Mouse (Mus musculus): ENCODE data around the gene Hirip3. TPM values are rescaled to one million over a fixed set of nuclear protein-coding genes. Genes with fewer than 3 reads are reported as not detected.

Gene Hirip3
- polyA plus RNA-seq, 1 experiment from 2014 or later: 22.8 TPM

DNA sequence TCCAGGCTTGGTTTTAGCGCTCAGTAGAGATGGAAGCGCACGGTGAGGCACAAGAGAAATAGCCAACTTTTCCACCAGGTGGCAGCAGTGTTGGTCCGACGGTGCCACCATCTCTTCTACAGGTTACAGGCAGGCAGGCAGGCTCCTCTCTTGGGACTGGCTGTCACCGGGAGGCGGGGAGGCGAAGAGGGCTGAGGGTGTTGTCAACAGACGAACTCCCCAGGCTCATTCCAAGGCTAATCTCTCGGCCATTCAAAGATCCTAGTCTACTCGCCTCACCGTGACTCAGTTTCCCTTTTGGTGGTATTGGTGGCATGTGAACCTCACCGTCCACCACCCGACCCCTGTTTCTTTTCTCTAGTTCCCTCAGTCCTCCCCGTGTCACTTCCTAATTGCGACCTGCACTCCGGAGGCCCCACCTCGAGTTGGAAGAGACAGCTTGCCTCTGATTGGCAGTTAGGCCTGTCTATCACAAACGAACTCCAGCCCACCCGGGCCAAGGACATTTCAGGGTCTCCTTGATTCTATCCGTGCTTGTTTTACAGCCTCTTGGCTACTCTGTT lies 29.7 kb upstream of the Hirip3 start:
- Histone ChIP-seq H3K27ac (peak overlapping the region; percentile 46; the same call in 1 of the 2 replicates), H3K27me3 (replicated peaks) (no peaks in the 10 kb centered on the region), H3K9me3 (no peaks in the 10 kb centered on the region), H3K36me3 (replicated peaks) (no peaks in the 10 kb centered on the region), H3K4me1 (peaks cover 11% of the 10 kb centered on the region), H3K9ac (no peak overlapping the region), H3K4me2 (peak overlapping the region; percentile 54), H3K4me3 (peak overlapping the region; percentile 26)
- WGBS: 2% methylated on average over 21 of the region's 21 CpGs
- peak; percentile 83 for ATAC-seq (replicated peaks)

DNA sequence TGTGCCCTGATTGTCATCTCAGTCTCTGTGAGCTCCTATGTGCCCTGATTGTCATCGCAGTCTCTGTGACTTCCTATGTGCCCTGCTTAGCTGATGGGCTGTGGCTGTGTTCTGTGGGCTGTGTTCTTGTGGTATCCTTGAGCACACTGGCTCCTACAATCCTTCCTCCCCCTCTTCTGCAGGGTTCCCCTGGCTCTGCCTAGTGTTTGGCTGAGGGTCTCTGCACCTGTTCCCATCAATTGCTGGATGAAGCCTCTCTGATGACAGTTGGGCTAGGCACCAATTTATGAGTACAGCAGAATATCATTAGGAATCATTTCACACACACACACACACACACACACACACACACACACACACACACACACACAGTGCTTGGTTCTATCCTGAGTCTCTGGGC lies 28.5 kb upstream of the Hirip3 start:
- H3K27me3 ChIP-seq (replicated peaks): no peaks in the 10 kb centered on the region
- peaks cover 8% of the 10 kb centered on the region for H3K4me1 ChIP-seq
- no peak overlapping the region for H3K9ac ChIP-seq
- no peak overlapping the region for H3K4me2 ChIP-seq
- H3K4me3 ChIP-seq: no peak overlapping the region
- no peak for ATAC-seq (replicated peaks)
- no peaks in the 10 kb centered on the region for H3K9me3 ChIP-seq
- no peaks in the 10 kb centered on the region for H3K36me3 ChIP-seq (replicated peaks)
- WGBS: 97% methylated on average over 1 of the region's 1 CpGs
- no peak overlapping the region for H3K27ac ChIP-seq

DNA sequence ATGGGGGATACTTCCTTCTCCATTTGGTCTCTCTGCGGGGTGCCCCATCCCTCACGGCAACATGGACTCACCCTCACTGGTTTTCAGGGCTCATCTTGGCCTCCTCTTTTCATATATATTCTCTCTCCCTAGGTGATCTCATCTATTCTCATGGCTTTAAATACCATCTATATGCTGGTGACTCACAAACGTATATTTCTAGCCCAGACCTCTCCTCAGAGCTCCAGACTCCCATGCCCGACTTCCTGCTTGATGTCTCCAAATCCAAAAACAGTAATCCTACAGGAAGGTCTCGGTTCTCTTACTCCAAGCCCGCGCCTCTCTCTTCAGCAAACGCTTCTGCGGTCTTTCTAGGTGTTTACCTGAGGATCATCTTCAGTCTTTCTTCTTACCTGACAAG lies 18.5 kb upstream of the Hirip3 start:
- no peak overlapping the region for H3K27ac ChIP-seq
- no peak overlapping the region for H3K4me3 ChIP-seq
- ATAC-seq (replicated peaks): no peak
- no peaks in the 10 kb centered on the region for H3K36me3 ChIP-seq (replicated peaks)
- no peaks in the 10 kb centered on the region for H3K9me3 ChIP-seq
- no peak overlapping the region for H3K4me2 ChIP-seq
- WGBS: 79% methylated on average over 9 of the region's 9 CpGs
- peaks cover 15% of the 10 kb centered on the region for H3K4me1 ChIP-seq
- no peaks in the 10 kb centered on the region for H3K27me3 ChIP-seq (replicated peaks)
- no peak overlapping the region for H3K9ac ChIP-seq

DNA sequence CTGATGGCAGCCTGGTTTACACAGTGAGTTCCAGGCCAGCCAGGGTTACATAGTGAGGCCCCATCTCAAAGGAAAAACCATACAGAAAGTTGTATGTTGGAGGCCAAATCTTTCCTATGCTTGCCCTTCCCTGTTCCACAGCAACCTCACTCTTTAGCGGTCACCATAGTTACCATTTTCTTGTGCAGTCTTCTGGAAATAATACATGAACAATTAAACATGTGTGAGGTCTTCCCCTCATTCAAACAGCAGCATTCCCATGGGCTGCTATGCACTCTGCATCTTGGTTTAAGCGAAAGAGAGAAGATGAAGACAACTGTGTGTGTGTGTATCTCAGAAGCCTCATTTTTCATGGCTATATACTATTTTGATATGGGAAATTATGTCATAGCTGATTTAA lies 16.3 kb upstream of the Hirip3 start:
- Histone ChIP-seq H3K4me2 (no peak overlapping the region), H3K27ac (no peak overlapping the region), H3K36me3 (replicated peaks) (no peaks in the 10 kb centered on the region), H3K27me3 (replicated peaks) (no peaks in the 10 kb centered on the region; the same call in 1 of the 2 replicates), H3K9me3 (no peaks in the 10 kb centered on the region), H3K4me1 (peaks cover 27% of the 10 kb centered on the region), H3K4me3 (no peak overlapping the region), H3K9ac (no peak overlapping the region)
- 72% methylated on average over 2 of the region's 2 CpGs for WGBS
- no peak for ATAC-seq (replicated peaks)

DNA sequence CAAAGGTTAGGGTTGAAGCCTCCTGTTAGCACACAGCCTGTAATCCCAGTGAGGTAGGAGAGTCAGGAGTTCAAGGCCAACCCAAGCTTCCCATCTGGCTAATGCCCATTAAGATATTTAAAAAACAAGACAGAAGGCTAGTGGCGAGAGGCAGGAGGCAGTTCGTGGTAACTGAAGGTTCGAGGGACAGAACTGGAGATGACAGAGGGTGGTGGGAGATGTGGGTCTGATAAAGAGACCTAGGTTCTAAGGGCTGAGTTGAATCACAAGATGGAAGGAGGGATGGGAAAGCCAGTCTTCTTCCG lies 14.7 kb upstream of the Hirip3 start, which contains the start of gene Doc2a:
Gene Doc2a, plus strand, starts transcription at position 301 of the 305 bp plus-strand sequence.
- Histone ChIP-seq H3K9ac (peak within 1 kb of the TSS; percentile 72), H3K27ac (0 out of 2 replicates have a peak within 1 kb of the TSS, but pooled peaks have one; percentile 26), H3K4me3 (peak within 1 kb of the TSS; percentile 60), H3K4me2 (peak within 1 kb of the TSS; percentile 99), H3K4me1 (peaks cover 27% of the 10 kb centered on the region), H3K27me3 (replicated peaks) (no peaks in the 10 kb centered on the region; the same call in 1 of the 2 replicates), H3K36me3 (replicated peaks) (no peaks in the 10 kb centered on the region; the same call in 1 of the 2 replicates), H3K9me3 (no peaks in the 10 kb centered on the region)
- WGBS: 20% methylated on average over 4 of the region's 4 CpGs
- no peak for ATAC-seq (replicated peaks)

DNA sequence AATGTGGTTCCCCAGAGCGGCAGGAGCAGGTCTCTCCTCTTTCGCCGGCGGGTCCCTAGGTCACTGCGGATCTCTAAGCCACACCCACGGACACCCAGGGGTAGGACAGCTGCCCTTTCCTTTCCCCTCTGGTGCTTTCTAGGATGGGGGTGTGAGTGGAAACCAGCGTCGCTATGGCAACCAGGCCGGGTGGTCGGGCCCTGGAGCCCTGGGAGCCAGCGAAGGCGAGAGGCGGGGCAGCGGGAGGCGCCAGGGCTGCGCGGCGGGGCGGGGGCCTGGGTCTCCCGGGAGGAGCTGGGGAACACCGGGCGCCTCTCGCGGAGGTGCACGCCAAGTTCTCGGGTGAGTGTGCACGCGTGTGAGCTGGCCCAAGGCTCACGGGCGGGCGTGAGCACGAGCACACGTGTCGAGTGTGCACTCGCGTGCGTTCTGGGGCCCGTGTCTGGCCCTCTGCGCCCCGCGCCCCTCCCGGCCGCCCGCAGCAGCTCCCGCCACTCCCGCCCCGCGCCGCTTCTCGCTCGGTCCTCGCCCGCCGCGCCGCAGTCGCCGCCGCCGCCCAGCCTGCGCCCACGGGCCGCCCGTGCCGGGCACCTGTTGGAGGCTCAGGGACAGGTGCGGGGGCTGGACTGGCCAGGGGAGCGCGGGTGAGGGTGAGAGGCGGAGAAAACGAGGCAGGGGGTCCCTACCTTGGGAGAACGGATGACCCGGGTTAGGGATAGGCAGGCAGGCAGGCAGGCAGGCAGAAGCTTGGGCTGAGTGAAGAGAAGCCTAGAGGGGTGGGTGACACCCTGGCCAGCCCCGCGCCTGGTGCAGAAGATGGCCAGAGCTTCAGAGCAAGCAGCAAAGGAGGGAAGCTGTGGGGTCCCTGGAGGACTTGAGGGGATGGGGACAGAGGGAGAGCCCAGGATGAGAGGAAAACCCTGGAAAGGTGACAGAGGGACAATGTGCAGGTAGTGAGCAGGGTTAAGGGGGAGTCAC lies 14.1 kb upstream of the Hirip3 start:
- Histone ChIP-seq H3K4me3 (peak overlapping the region; percentile 60), H3K4me1 (peaks cover 27% of the 10 kb centered on the region), H3K27me3 (replicated peaks) (no peaks in the 10 kb centered on the region; the same call in 1 of the 2 replicates), H3K9me3 (no peaks in the 10 kb centered on the region), H3K27ac (0 out of 2 replicates have a peak overlapping the region, but pooled peaks have one; percentile 26), H3K4me2 (peak overlapping the region; percentile 99), H3K9ac (peak overlapping the region; percentile 72), H3K36me3 (replicated peaks) (no peaks in the 10 kb centered on the region; the same call in 1 of the 2 replicates)
- WGBS: under 1% methylated on average over 73 of the region's 74 CpGs
- ATAC-seq (replicated peaks): peak; percentile 59

DNA sequence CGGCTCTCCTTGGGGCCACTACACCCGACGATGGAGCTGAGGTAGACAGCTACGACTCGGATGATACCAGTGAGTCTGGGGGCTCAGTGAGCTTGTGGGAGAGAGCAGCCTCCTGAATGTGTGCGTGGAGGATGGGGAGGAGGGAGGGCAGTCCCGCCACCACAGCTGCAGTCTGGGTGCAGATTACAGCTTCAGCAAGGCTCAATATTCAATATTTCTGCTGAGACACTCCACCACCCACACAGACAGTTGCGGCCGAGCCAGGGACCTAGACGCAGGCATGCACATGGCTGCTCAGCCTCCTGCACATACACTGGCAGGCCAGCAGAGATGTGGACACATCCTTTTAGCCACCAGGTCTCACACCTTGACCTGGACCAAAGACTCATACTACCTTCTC lies 13.0 kb upstream of the Hirip3 start:
- ATAC-seq (replicated peaks): peak; percentile 31; the same call in 1 of the 2 replicates
- Histone ChIP-seq H3K4me3 (peak overlapping the region; percentile 60), H3K4me1 (peaks cover 27% of the 10 kb centered on the region), H3K4me2 (peak overlapping the region; percentile 99), H3K9ac (peak overlapping the region; percentile 72), H3K27ac (no peak overlapping the region), H3K36me3 (replicated peaks) (peaks cover 5% of the 10 kb centered on the region; the same call in 1 of the 2 replicates), H3K27me3 (replicated peaks) (no peaks in the 10 kb centered on the region; the same call in 1 of the 2 replicates), H3K9me3 (no peaks in the 10 kb centered on the region)
- WGBS: 17% methylated on average over 10 of the region's 10 CpGs

DNA sequence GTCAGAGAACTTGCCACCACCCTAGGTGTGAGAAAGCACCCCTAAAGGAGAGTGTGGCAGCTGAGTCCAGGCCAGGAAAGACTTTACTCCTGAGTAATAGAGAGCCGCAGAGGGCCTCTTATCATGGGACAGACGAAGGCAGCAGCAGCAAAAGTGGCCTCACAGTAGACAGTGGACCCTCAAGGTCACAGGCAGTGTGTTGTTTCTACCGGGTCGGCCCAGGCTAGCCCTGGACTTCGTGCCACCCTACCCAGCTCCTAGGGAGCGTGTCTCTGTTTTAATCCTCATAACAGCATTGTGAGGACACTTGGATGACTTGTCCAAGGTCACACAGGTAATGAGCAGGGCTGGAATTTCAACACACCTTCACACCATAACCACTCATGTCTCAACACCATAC lies 11.6 kb upstream of the Hirip3 start:
- peaks cover 6% of the 10 kb centered on the region; the same call in 1 of the 2 replicates for H3K36me3 ChIP-seq (replicated peaks)
- ATAC-seq (replicated peaks): no peak
- 92% methylated on average over 6 of the region's 6 CpGs for WGBS
- no peaks in the 10 kb centered on the region for H3K9me3 ChIP-seq
- no peaks in the 10 kb centered on the region; the same call in 1 of the 2 replicates for H3K27me3 ChIP-seq (replicated peaks)
- no peak overlapping the region for H3K4me2 ChIP-seq
- H3K27ac ChIP-seq: no peak overlapping the region
- no peak overlapping the region for H3K4me3 ChIP-seq
- peaks cover 27% of the 10 kb centered on the region for H3K4me1 ChIP-seq
- H3K9ac ChIP-seq: no peak overlapping the region

DNA sequence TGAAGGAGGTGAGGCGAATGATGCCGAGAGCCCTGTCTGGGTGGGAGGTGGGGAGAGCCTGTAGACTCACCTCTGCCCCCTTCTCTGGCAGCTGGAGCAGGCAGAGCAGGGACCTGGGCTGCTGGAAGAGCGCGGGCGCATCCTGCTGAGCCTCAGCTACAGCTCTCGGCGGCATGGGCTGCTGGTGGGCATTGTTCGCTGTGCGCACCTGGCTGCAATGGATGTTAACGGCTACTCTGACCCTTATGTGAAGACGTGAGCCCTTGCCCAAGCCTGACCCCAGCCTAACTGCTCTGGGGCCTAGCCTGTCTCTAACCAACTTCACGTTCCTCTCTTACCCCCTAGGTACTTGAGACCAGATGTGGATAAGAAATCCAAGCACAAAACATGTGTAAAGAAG lies 10.6 kb upstream of the Hirip3 start:
- Histone ChIP-seq H3K9ac (no peak overlapping the region), H3K9me3 (no peaks in the 10 kb centered on the region), H3K4me3 (no peak overlapping the region), H3K36me3 (replicated peaks) (peaks cover 6% of the 10 kb centered on the region; the same call in 1 of the 2 replicates), H3K4me1 (peaks cover 27% of the 10 kb centered on the region), H3K27me3 (replicated peaks) (no peaks in the 10 kb centered on the region; the same call in 1 of the 2 replicates), H3K4me2 (no peak overlapping the region), H3K27ac (no peak overlapping the region)
- ATAC-seq (replicated peaks): no peak
- 41% methylated on average over 12 of the region's 12 CpGs for WGBS

DNA sequence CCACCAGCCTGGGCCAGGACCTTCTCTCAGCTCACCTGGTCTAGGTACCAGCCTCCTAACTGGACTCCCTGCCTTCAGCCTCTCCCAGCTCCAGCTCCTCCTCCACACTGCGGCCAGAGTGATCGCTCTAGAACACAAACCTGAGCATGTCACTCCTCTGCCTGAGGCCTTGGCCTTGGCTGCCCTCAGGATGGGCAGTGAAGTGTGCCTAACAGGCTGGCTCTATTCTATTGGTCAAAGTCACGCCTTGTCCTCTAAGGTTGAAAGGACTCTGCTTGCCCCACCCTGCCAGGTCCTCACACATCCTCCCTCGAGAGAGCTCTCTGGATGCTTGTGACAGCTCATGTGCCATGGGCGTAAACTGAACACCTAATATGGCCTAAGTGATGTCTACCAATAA lies 8.3 kb upstream of the Hirip3 start:
- H3K4me2 ChIP-seq: no peak overlapping the region
- H3K27me3 ChIP-seq (replicated peaks): no peaks in the 10 kb centered on the region; the same call in 1 of the 2 replicates
- H3K9me3 ChIP-seq: no peaks in the 10 kb centered on the region
- H3K4me1 ChIP-seq: peaks cover 10% of the 10 kb centered on the region
- H3K9ac ChIP-seq: no peak overlapping the region
- peaks cover 6% of the 10 kb centered on the region; the same call in 1 of the 2 replicates for H3K36me3 ChIP-seq (replicated peaks)
- no peak overlapping the region for H3K27ac ChIP-seq
- ATAC-seq (replicated peaks): no peak
- WGBS: 89% methylated on average over 5 of the region's 5 CpGs
- H3K4me3 ChIP-seq: no peak overlapping the region

DNA sequence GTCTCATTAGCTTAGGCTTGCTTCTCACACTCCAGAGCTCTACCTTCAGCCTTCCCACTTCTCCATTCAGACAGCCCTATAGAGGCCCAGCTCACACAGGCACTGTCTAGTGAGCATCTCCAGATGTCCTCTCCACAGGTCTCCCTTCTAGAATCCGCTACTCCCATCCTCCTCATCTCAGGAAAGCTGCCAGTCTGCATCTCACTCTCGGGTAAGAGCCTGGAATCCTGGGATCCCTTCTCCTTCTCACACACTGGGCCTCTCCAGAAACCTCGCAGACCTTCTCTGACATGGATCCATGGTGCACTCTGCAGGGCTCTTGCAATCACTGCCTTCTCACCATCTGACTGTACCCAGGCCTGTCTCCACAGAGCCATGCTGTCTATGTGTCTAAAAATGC lies 6.1 kb upstream of the Hirip3 start:
- H3K4me1 ChIP-seq: peaks cover under 1% of the 10 kb centered on the region; the same call in 1 of the 2 replicates
- WGBS: 81% methylated on average over 3 of the region's 3 CpGs
- no peak overlapping the region for H3K4me2 ChIP-seq
- no peak overlapping the region for H3K9ac ChIP-seq
- H3K9me3 ChIP-seq: no peaks in the 10 kb centered on the region
- ATAC-seq (replicated peaks): no peak
- no peak overlapping the region for H3K27ac ChIP-seq
- H3K27me3 ChIP-seq (replicated peaks): no peaks in the 10 kb centered on the region
- H3K4me3 ChIP-seq: no peak overlapping the region
- H3K36me3 ChIP-seq (replicated peaks): peaks cover 12% of the 10 kb centered on the region; the same call in 1 of the 2 replicates

DNA sequence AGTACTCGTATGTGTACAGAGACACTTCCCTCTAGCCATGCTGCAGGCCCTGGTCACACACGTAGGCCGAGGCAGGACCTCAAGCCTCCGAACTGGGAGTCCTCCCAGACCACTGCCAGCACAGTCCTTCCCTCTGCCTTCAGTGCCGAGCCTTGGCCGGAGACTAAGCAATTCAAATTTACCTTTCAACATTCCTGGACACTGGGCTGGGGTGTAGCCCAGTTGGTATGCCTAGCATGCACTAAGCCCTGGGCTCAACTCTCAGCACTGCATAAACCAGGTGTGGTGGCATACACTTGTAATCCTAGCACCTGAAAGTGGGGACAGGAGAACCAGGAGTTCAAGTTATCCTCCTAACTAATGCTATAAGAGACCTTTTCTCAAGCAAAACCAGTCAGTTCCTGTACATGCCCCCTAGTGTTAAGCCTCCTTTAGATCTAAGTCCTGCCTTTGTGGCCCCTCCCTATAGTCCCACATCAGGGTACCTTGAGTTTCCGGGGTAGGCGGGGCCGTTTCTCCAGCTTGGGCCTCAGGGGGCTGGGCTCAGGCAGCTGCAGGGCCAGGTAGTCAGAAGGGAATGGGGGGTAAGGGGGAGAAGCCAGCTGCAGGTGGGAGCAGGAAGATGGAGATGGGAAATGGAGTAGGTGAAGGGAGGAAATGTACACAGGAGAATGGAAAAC lies 4.9 kb upstream of the Hirip3 start:
- Histone ChIP-seq H3K4me2 (no peak overlapping the region), H3K36me3 (replicated peaks) (peaks cover 12% of the 10 kb centered on the region; the same call in 1 of the 2 replicates), H3K9me3 (no peaks in the 10 kb centered on the region), H3K9ac (no peak overlapping the region), H3K27ac (no peak overlapping the region), H3K4me1 (peaks cover 9% of the 10 kb centered on the region), H3K4me3 (no peak overlapping the region), H3K27me3 (replicated peaks) (no peaks in the 10 kb centered on the region)
- no peak for ATAC-seq (replicated peaks)
- 76% methylated on average over 9 of the region's 9 CpGs for WGBS
